In genomic region chr14:54913343-54913742, GRCm38 (mm10) we compare ENCODE assay signal across 8 mouse cellular contexts. TPM values are rescaled to one million over a fixed set of nuclear protein-coding genes. Genes with fewer than 3 reads are reported as not detected.
DNase-seq lines count a peak whose midpoint lies in the region; ATAC-seq and TF ChIP-seq lines count a peak whose summit lies in the region.

No protein-coding gene starts in this region.

- peak overlapping the region; percentile 93 for H3K9ac ChIP-seq in lung, embryonic 14.5 days
- H3K9ac ChIP-seq in intestine, embryonic 16.5 days (ENCODE audit: low read depth, low read length): peak overlapping the region; percentile 89
- peak overlapping the region; percentile 97 for H3K9ac ChIP-seq in neural tube, embryonic 14.5 days (replicated peaks; ENCODE audit: low read depth, low read length)

- DNase-seq in lung, embryonic 14.5 days: peak; percentile 24
- DNase-seq in lung, postnatal 25 days (ENCODE audit: low spot score): no peak
- no peak for DNase-seq in forebrain, embryonic 10.5 days (ENCODE audit: extremely low spot score, low spot score)
- DNase-seq in spleen, adult 12 weeks (ENCODE audit: low spot score): no peak
- DNase-seq in frontal cortex, postnatal 10 days (ENCODE audit: low spot score in 2 of 2): no peak

- peak overlapping the region; percentile 99 for H3K4me2 ChIP-seq in lung, embryonic 14.5 days
- peak overlapping the region; percentile 97 for H3K4me2 ChIP-seq in intestine, embryonic 16.5 days (ENCODE audit: low read depth, low read length)
- peak overlapping the region; percentile 96 for H3K4me2 ChIP-seq in neural tube, embryonic 14.5 days (ENCODE audit: low read depth, low read length)

- H3K36me3 ChIP-seq in lung, embryonic 14.5 days (ENCODE audit: insufficient read depth): peaks cover 33% of the 10 kb centered on the region
- H3K36me3 ChIP-seq in forebrain, embryonic 10.5 days (replicated peaks): peaks cover 69% of the 10 kb centered on the region
- no peaks in the 10 kb centered on the region for H3K36me3 ChIP-seq in intestine, embryonic 16.5 days (ENCODE audit: control insufficient read depth, insufficient read depth, low read length)
- peaks cover 24% of the 10 kb centered on the region for H3K36me3 ChIP-seq in neural tube, embryonic 14.5 days (ENCODE audit: control insufficient read depth, insufficient read depth, low read length)

- peak overlapping the region; percentile 82; the same call in 1 of the 2 replicates for H3K27ac ChIP-seq in lung, embryonic 14.5 days (ENCODE audit: low read depth)
- peak overlapping the region; percentile 94 for H3K27ac ChIP-seq in forebrain, embryonic 10.5 days
- H3K27ac ChIP-seq in intestine, embryonic 16.5 days (ENCODE audit: low read length): peak overlapping the region; percentile 37
- H3K27ac ChIP-seq in neural tube, embryonic 14.5 days (ENCODE audit: low read depth, low read length): peak overlapping the region; percentile 93

- ATAC-seq in lung, embryonic 14.5 days (ENCODE audit: insufficient read depth): peak; percentile 12; the same call in 1 of the 2 replicates
- peak; percentile 10; the same call in 1 of the 2 replicates for ATAC-seq in intestine, embryonic 16.5 days
- no peak for ATAC-seq in neural tube, embryonic 14.5 days (ENCODE audit: low read depth)
- no peak for ATAC-seq in megakaryocyte progenitor cell, adult 5-6 weeks (replicated peaks; ENCODE audit: poor library complexity)

- no peaks in the 10 kb centered on the region for H3K4me1 ChIP-seq in lung, embryonic 14.5 days (ENCODE audit: insufficient read depth)
- peaks cover 30% of the 10 kb centered on the region for H3K4me1 ChIP-seq in forebrain, embryonic 10.5 days
- peaks cover 14% of the 10 kb centered on the region for H3K4me1 ChIP-seq in intestine, embryonic 16.5 days (ENCODE audit: control insufficient read depth, insufficient read depth, low read length)
- H3K4me1 ChIP-seq in neural tube, embryonic 14.5 days (ENCODE audit: control insufficient read depth, insufficient read depth, low read length): peaks cover 20% of the 10 kb centered on the region; the same call in 1 of the 2 replicates

- H3K4me3 ChIP-seq in lung, embryonic 14.5 days (ENCODE audit: low read depth, low read length): peak overlapping the region; percentile 88
- H3K4me3 ChIP-seq in forebrain, embryonic 10.5 days: peak overlapping the region; percentile 94
- H3K4me3 ChIP-seq in intestine, embryonic 16.5 days (ENCODE audit: low read length): peak overlapping the region; percentile 89
- peak overlapping the region; percentile 88 for H3K4me3 ChIP-seq in neural tube, embryonic 14.5 days (ENCODE audit: low read depth, low read length)

- H3K27me3 ChIP-seq in lung, embryonic 14.5 days (ENCODE audit: insufficient read depth, low read length): no peaks in the 10 kb centered on the region; the same call in 1 of the 2 replicates
- H3K27me3 ChIP-seq in forebrain, embryonic 10.5 days (ENCODE audit: poor library complexity, severe bottlenecking): no peaks in the 10 kb centered on the region; the same call in 1 of the 2 replicates
- H3K27me3 ChIP-seq in intestine, embryonic 16.5 days (replicated peaks; ENCODE audit: control insufficient read depth, insufficient read depth, low read length): peaks cover 4% of the 10 kb centered on the region; the same call in 1 of the 2 replicates
- H3K27me3 ChIP-seq in neural tube, embryonic 14.5 days (ENCODE audit: control insufficient read depth, insufficient read depth, low read length): no peaks in the 10 kb centered on the region

- H3K9me3 ChIP-seq in lung, embryonic 14.5 days (ENCODE audit: low read depth, low read length): no peaks in the 10 kb centered on the region
- H3K9me3 ChIP-seq in forebrain, embryonic 10.5 days: no peaks in the 10 kb centered on the region
- H3K9me3 ChIP-seq in intestine, embryonic 16.5 days (ENCODE audit: control insufficient read depth, low read length): no peaks in the 10 kb centered on the region
- no peaks in the 10 kb centered on the region for H3K9me3 ChIP-seq in neural tube, embryonic 14.5 days (ENCODE audit: control insufficient read depth, low read length)

- TF ChIP-seq CTCF in lung, embryonic 14.5 days (IDR thresholded peaks at IDR 0.05; ENCODE audit: low read depth): no peak

- 14% methylated on average over 10 of the region's 10 CpGs for WGBS in lung, embryonic 14.5 days
- WGBS in forebrain, embryonic 10.5 days: 21% methylated on average over 10 of the region's 10 CpGs
- 13% methylated on average over 10 of the region's 10 CpGs for WGBS in intestine, embryonic 16.5 days
- 16% methylated on average over 10 of the region's 10 CpGs for WGBS in neural tube, embryonic 14.5 days

RNA-seq across cellular contexts. Expression of gene Slc22a17, which starts 0.4 kb away (rescaled TPM):
- 27.0 and 29.2 TPM in 2 replicates for polyA plus RNA-seq in lung, embryonic 14.5 days (2014; fragmentation: Nextera tagmentation; extraction: Ambion mirVana)
- polyA plus RNA-seq in forebrain, embryonic 10.5 days (2016; fragmentation: Nextera tagmentation; extraction: Ambion mirVana): 38.8 and 40.0 TPM in 2 replicates
- polyA plus RNA-seq in intestine, embryonic 16.5 days (2015; fragmentation: Nextera tagmentation; extraction: Ambion mirVana): 21.2 and 23.8 TPM in 2 replicates
- polyA plus RNA-seq in neural tube, embryonic 14.5 days (2014; fragmentation: Nextera tagmentation; extraction: Ambion mirVana): 121 and 122 TPM in 2 replicates
- 1.3 and 3.0 TPM in 2 replicates for total RNA-seq in megakaryocyte progenitor cell, adult 5-6 weeks (2015)
- 1.3 and 1.4 TPM in 2 replicates for total RNA-seq in megakaryocyte progenitor cell, adult 5-6 weeks (2017)

RNA-seq across cellular contexts. Expression of gene Efs, which starts 12.6 kb away (rescaled TPM):
- polyA plus RNA-seq in lung, embryonic 14.5 days (2014; fragmentation: Nextera tagmentation; extraction: Ambion mirVana): 29.3 and 33.7 TPM in 2 replicates
- polyA plus RNA-seq in forebrain, embryonic 10.5 days (2016; fragmentation: Nextera tagmentation; extraction: Ambion mirVana): 38.3 and 39.0 TPM in 2 replicates
- polyA plus RNA-seq in intestine, embryonic 16.5 days (2015; fragmentation: Nextera tagmentation; extraction: Ambion mirVana): 17.1 and 18.0 TPM in 2 replicates
- polyA plus RNA-seq in neural tube, embryonic 14.5 days (2014; fragmentation: Nextera tagmentation; extraction: Ambion mirVana): 9.9 and 13.5 TPM in 2 replicates
- not detected in 2 replicates for total RNA-seq in megakaryocyte progenitor cell, adult 5-6 weeks (2015)
- not detected in 2 replicates for total RNA-seq in megakaryocyte progenitor cell, adult 5-6 weeks (2017)

RNA-seq across cellular contexts. Expression of gene Il25, which starts 19.2 kb away (rescaled TPM):
- polyA plus RNA-seq in lung, embryonic 14.5 days (2014; fragmentation: Nextera tagmentation; extraction: Ambion mirVana): not detected in 2 replicates
- not detected in 2 replicates for polyA plus RNA-seq in forebrain, embryonic 10.5 days (2016; fragmentation: Nextera tagmentation; extraction: Ambion mirVana)
- polyA plus RNA-seq in intestine, embryonic 16.5 days (2015; fragmentation: Nextera tagmentation; extraction: Ambion mirVana): 0.12 TPM in 1 of 2 replicates, not detected in the other
- 0.39 and 0.76 TPM in 2 replicates for polyA plus RNA-seq in neural tube, embryonic 14.5 days (2014; fragmentation: Nextera tagmentation; extraction: Ambion mirVana)
- total RNA-seq in megakaryocyte progenitor cell, adult 5-6 weeks (2015): not detected in 2 replicates
- not detected in 2 replicates for total RNA-seq in megakaryocyte progenitor cell, adult 5-6 weeks (2017)

RNA-seq across cellular contexts. Expression of gene Pabpn1, which starts 21.0 kb away (rescaled TPM):
- 134 and 139 TPM in 2 replicates for polyA plus RNA-seq in lung, embryonic 14.5 days (2014; fragmentation: Nextera tagmentation; extraction: Ambion mirVana)
- polyA plus RNA-seq in forebrain, embryonic 10.5 days (2016; fragmentation: Nextera tagmentation; extraction: Ambion mirVana): 168 and 174 TPM in 2 replicates
- 79.8 and 84.7 TPM in 2 replicates for polyA plus RNA-seq in intestine, embryonic 16.5 days (2015; fragmentation: Nextera tagmentation; extraction: Ambion mirVana)
- polyA plus RNA-seq in neural tube, embryonic 14.5 days (2014; fragmentation: Nextera tagmentation; extraction: Ambion mirVana): 149 and 176 TPM in 2 replicates
- total RNA-seq in megakaryocyte progenitor cell, adult 5-6 weeks (2015): 103 and 113 TPM in 2 replicates
- 320 and 416 TPM in 2 replicates for total RNA-seq in megakaryocyte progenitor cell, adult 5-6 weeks (2017)

RNA-seq across cellular contexts. Expression of gene Cmtm5, which starts 22.7 kb away (rescaled TPM):
- polyA plus RNA-seq in lung, embryonic 14.5 days (2014; fragmentation: Nextera tagmentation; extraction: Ambion mirVana): 0.22 and 0.31 TPM in 2 replicates
- polyA plus RNA-seq in forebrain, embryonic 10.5 days (2016; fragmentation: Nextera tagmentation; extraction: Ambion mirVana): 0.26 and 0.81 TPM in 2 replicates
- 2.0 and 2.8 TPM in 2 replicates for polyA plus RNA-seq in intestine, embryonic 16.5 days (2015; fragmentation: Nextera tagmentation; extraction: Ambion mirVana)
- 10.4 and 17.5 TPM in 2 replicates for polyA plus RNA-seq in neural tube, embryonic 14.5 days (2014; fragmentation: Nextera tagmentation; extraction: Ambion mirVana)
- not detected in 2 replicates for total RNA-seq in megakaryocyte progenitor cell, adult 5-6 weeks (2015)
- total RNA-seq in megakaryocyte progenitor cell, adult 5-6 weeks (2017): not detected in 2 replicates

Comparison
In these comparisons a context has a peak if more than half of its experiments do, and no peak if none do; other contexts are left out.
1. ATAC-seq: peak in lung, embryonic 14.5 days (single experiment) and intestine, embryonic 16.5 days (single experiment); none in neural tube, embryonic 14.5 days (single experiment) and megakaryocyte progenitor cell, adult 5-6 weeks (single experiment).
2. H3K27ac ChIP-seq: peak in every context shown above with its lines; median percentile 94 in forebrain, embryonic 10.5 days; 93 in neural tube, embryonic 14.5 days; 82 in lung, embryonic 14.5 days; 37 in intestine, embryonic 16.5 days.
3. Peak in every context shown above with its lines, with median percentiles within 50 percentile points of each other: H3K4me2 ChIP-seq, H3K4me3 ChIP-seq and H3K9ac ChIP-seq.